Mouse (Mus musculus): ENCODE measurements at regions not wholly inside any gene's neighbourhood (a gene's known extent, or its start where the extent isn't known, plus 50 kb on each side); places are given as distances from the start of the nearest gene placed in this dataset.

DNA sequence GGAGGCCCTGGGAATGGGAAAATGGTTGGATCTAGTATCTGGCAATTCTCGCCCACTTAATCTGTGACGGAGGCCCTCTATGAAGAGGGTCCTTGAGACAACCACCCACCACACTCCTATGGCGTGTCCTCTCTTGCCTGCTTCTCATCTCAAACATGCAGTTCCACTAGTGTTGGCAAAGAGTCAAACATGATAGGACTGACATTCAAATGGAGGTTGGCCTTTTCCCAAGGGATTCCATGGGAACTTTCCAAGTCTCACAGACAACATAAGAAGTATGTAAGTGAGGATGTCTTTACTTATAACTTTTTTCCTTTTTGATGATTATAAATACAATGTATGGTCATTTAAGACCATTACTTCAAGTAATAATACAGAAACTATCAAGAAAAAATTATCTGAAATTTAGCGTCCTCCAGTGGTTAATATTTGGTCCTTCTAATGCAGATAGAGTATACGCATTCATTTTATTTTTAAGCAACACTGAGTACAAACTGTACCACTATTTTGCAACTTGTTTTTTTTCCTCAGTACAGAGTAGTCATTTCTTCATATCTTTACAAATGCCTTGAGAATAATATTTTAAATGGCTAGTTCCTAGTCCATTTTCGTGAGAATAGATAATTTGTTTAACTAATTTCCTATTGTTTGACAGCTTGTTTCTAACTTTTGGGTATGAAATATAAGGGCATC is 280.2 kb downstream of the Foxo1 start:
- TF ChIP-seq GATA1 (IDR thresholded peaks at IDR 0.05; ENCODE audit: borderline replicate concordance, low read length) (no peak), FLI1 (IDR thresholded peaks at IDR 0.05; ENCODE audit: low read length) (no peak)

Measured in megakaryocyte, embryonic 14.5 days (primary cell).